In genomic region chr17:27622611-27623359, GRCm38 (mm10) we compare ENCODE assay signal across 9 mouse cellular contexts. TPM values are rescaled to one million over a fixed set of nuclear protein-coding genes. Genes with fewer than 3 reads are reported as not detected.
DNase-seq lines count a peak whose midpoint lies in the region; ATAC-seq and TF ChIP-seq lines count a peak whose summit lies in the region.
"Had no signal": no experiment of that assay in that cellular context is flagged by ENCODE, and none has a peak within 500 bp of the region (broad histone marks: within the 10 kb centered on the region; RNA-seq: fewer than 3 reads in every experiment).

No protein-coding gene starts in this region.

- no peaks in the 10 kb centered on the region for H3K9me3 ChIP-seq in kidney, postnatal 0 days (replicated peaks; ENCODE audit: low read length)

- no peaks in the 10 kb centered on the region for H3K27me3 ChIP-seq in kidney, postnatal 0 days (ENCODE audit: insufficient read depth, low read length)

- peak overlapping the region; percentile 86 for H3K4me3 ChIP-seq in kidney, postnatal 0 days (replicated peaks; ENCODE audit: low read depth, low read length)
- H3K4me3 ChIP-seq in macrophage (ENCODE audit: inconsistent target): peak overlapping the region; percentile 52

- peak; percentile 24 to 63 for DNase-seq in urinary bladder, adult 18-20 months (ENCODE audit: low spot score in 2 of 2)
- DNase-seq in urinary bladder, postnatal 10 days (ENCODE audit: low spot score): no peak
- DNase-seq in cerebellum, postnatal 36 days: peak; percentile 61 to 67
- peak; percentile 34 for DNase-seq in gastrocnemius, postnatal 25 days
- DNase-seq in kidney, postnatal 0 days (ENCODE audit: low spot score): peak; percentile 58
- peak; percentile 20 to 42 for DNase-seq in spleen, adult 18-20 months
- DNase-seq in layer of hippocampus, adult 11-12 months (ENCODE audit: low spot score): no peak

- WGBS in kidney, postnatal 0 days: under 1% methylated on average over 55 of the region's 80 CpGs
- WGBS in macrophage (ENCODE audit: missing documents): 1% methylated on average over 65 of the region's 80 CpGs

- peak overlapping the region; percentile 86 for H3K27ac ChIP-seq in kidney, postnatal 0 days
- H3K27ac ChIP-seq in macrophage: peak overlapping the region; percentile 47

- peak; percentile 55 for ATAC-seq in kidney, postnatal 0 days (replicated peaks; ENCODE audit: low FRiP score, low read depth)

- H3K79me2 ChIP-seq in macrophage (ENCODE audit: inconsistent target): peaks cover 47% of the 10 kb centered on the region

- peaks cover 11% of the 10 kb centered on the region; the same call in 1 of the 2 replicates for H3K4me1 ChIP-seq in kidney, postnatal 0 days (replicated peaks; ENCODE audit: insufficient read depth, low read length)

- H3K36me3 ChIP-seq in kidney, postnatal 0 days (ENCODE audit: insufficient read depth, low read length): 0 out of 2 replicates have a peak, but pooled peaks cover 4% of the 10 kb centered on the region
- no peaks in the 10 kb centered on the region for H3K36me3 ChIP-seq in macrophage (ENCODE audit: inconsistent target)

- H3K9ac ChIP-seq in kidney, postnatal 0 days (ENCODE audit: low read depth, low read length): peak overlapping the region; percentile 93

- H3K4me2 ChIP-seq in kidney, postnatal 0 days (ENCODE audit: low read length): peak overlapping the region; percentile 79

- TF ChIP-seq CTCF in kidney, postnatal 0 days (IDR thresholded peaks at IDR 0.05; ENCODE audit: low read depth): no peak

RNA-seq across cellular contexts. Expression of gene Nudt3, which starts 0.5 kb away (rescaled TPM):
- total RNA-seq in gastrocnemius, postnatal 25 days (2021): 100 to 1,000 TPM; 201 to 245 TPM
- 69.5 and 70.2 TPM in 2 replicates for polyA plus RNA-seq in kidney, postnatal 0 days (2015; fragmentation: Nextera tagmentation; extraction: Ambion mirVana)
- 100 to 1,000 TPM in 1 of 26 experiments, 10 to 100 TPM in 25; 10.9 to 103 (median 50.1) TPM for total RNA-seq in macrophage (2018; cell fraction: chromatin; rRNA removed)
- total RNA-seq in macrophage (2018; cell fraction: cytosol; rRNA removed): 100 to 1,000 TPM in 1 of 26 experiments, 10 to 100 TPM in 25; 50.5 to 123 (median 72.4) TPM
- 10 to 100 TPM; 21.9 to 97.1 (median 54.8) TPM for total RNA-seq in macrophage (2018; cell fraction: nucleus; rRNA removed)
- polyA plus RNA-seq in macrophage (2018): 61.7 to 90.2 TPM (median 74.2 TPM) in 3 replicates

RNA-seq across cellular contexts. Expression of gene RPS10-NUDT3, which starts 12.2 kb away (rescaled TPM):
- total RNA-seq in gastrocnemius, postnatal 25 days (2021): not detected
- polyA plus RNA-seq in kidney, postnatal 0 days (2015; fragmentation: Nextera tagmentation; extraction: Ambion mirVana): not detected in 2 replicates
- not detected for total RNA-seq in macrophage (2018; cell fraction: chromatin; rRNA removed)
- total RNA-seq in macrophage (2018; cell fraction: cytosol; rRNA removed): under 1 TPM in 2 of 26 experiments, not detected in 24; 0.18 TPM
- not detected for total RNA-seq in macrophage (2018; cell fraction: nucleus; rRNA removed)
- polyA plus RNA-seq in macrophage (2018): not detected in 3 replicates
- total RNA-seq: gastrocnemius, postnatal 4 days had no signal

RNA-seq across cellular contexts. Expression of gene Rps10, which starts 13.7 kb away (rescaled TPM):
- total RNA-seq in gastrocnemius, postnatal 25 days (2021): 100 to 1,000 TPM; 325 to 356 TPM
- polyA plus RNA-seq in kidney, postnatal 0 days (2015; fragmentation: Nextera tagmentation; extraction: Ambion mirVana): 1,042 and 1,140 TPM in 2 replicates
- total RNA-seq in macrophage (2018; cell fraction: chromatin; rRNA removed): 100 to 1,000 TPM in 2 of 26 experiments, 10 to 100 TPM in 24; 28.0 to 259 (median 59.8) TPM
- total RNA-seq in macrophage (2018; cell fraction: cytosol; rRNA removed): 1,000 to 10,000 TPM in 9 of 26 experiments, 100 to 1,000 TPM in 17; 632 to 1,265 (median 825) TPM
- 100 to 1,000 TPM in 20 of 26 experiments, 10 to 100 TPM in 6; 77.4 to 202 (median 121) TPM for total RNA-seq in macrophage (2018; cell fraction: nucleus; rRNA removed)
- polyA plus RNA-seq in macrophage (2018): 766 to 1,638 TPM (median 1,627 TPM) in 3 replicates

RNA-seq across cellular contexts. Expression of gene Pacsin1, which starts 32.5 kb away (rescaled TPM):
- total RNA-seq in gastrocnemius, postnatal 25 days (2021): under 1 TPM; 0.20 to 0.21 TPM
- polyA plus RNA-seq in kidney, postnatal 0 days (2015; fragmentation: Nextera tagmentation; extraction: Ambion mirVana): 1.6 and 1.7 TPM in 2 replicates
- total RNA-seq in macrophage (2018; cell fraction: chromatin; rRNA removed): not detected
- under 1 TPM in 22 of 26 experiments, not detected in 4; 0.03 to 0.36 (median 0.12) TPM for total RNA-seq in macrophage (2018; cell fraction: cytosol; rRNA removed)
- 1 to 10 TPM in 1 of 26 experiments, under 1 TPM in 12, not detected in 13; 0.16 to 1.1 (median 0.31) TPM for total RNA-seq in macrophage (2018; cell fraction: nucleus; rRNA removed)
- polyA plus RNA-seq in macrophage (2018): 0.14 to 0.20 TPM in 2 of 3 replicates, not detected in the other

RNA-seq across cellular contexts. Expression of gene AI413582, which starts 57.2 kb away (rescaled TPM):
- total RNA-seq in gastrocnemius, postnatal 25 days (2021): 1 to 10 TPM; 2.5 to 2.9 TPM
- polyA plus RNA-seq in kidney, postnatal 0 days (2015; fragmentation: Nextera tagmentation; extraction: Ambion mirVana): 34.5 and 35.6 TPM in 2 replicates
- total RNA-seq in macrophage (2018; cell fraction: chromatin; rRNA removed): 10 to 100 TPM; 10.6 to 63.5 (median 31.3) TPM
- 100 to 1,000 TPM in 22 of 26 experiments, 10 to 100 TPM in 4; 81.5 to 158 (median 121) TPM for total RNA-seq in macrophage (2018; cell fraction: cytosol; rRNA removed)
- 10 to 100 TPM; 19.4 to 92.0 (median 44.1) TPM for total RNA-seq in macrophage (2018; cell fraction: nucleus; rRNA removed)
- 42.9 to 137 TPM (median 117 TPM) in 3 replicates for polyA plus RNA-seq in macrophage (2018)

Comparison
In these comparisons a context has a peak if more than half of its experiments do, and no peak if none do; other contexts are left out.
1. DNase-seq: peak in urinary bladder, adult 18-20 months (2 of 2), cerebellum, postnatal 36 days (2 of 2), gastrocnemius, postnatal 25 days (single experiment), kidney, postnatal 0 days (single experiment) and spleen, adult 18-20 months (2 of 2); none in urinary bladder, postnatal 10 days (single experiment) and layer of hippocampus, adult 11-12 months (single experiment).